Mouse (Mus musculus) midbrain, embryonic 13.5 days (tissue): ENCODE measurements around the gene Dcaf4. TPM values are rescaled to one million over a fixed set of nuclear protein-coding genes. Genes with fewer than 3 reads are reported as not detected.

Source experiments
- ATAC-seq: fragments of 200-750 bp; cut with Nextera tagmentation; 2 replicates; pipeline ENCODE4 v1.8.0; 2017; ENCODE audit warnings: mild to moderate bottlenecking, moderate TSS enrichment, moderate library complexity
- H3K27ac ChIP-seq: fragments of 300-500 bp; sonication (generic); 2 replicates; pipeline ENCODE4 v1.5.1; 2015; ENCODE audit warnings: inconsistent platforms, mild to moderate bottlenecking, moderate library complexity
- H3K27me3 ChIP-seq: fragments of 300-500 bp; sonication (generic); 2 replicates; pipeline ENCODE4 v1.6.1; 2015; ENCODE audit warnings: mild to moderate bottlenecking, inconsistent platforms
- H3K36me3 ChIP-seq: fragments of 300-500 bp; sonication (generic); 2 replicates; pipeline ENCODE4 v1.6.1; 2015; ENCODE audit warnings: mild to moderate bottlenecking, inconsistent platforms
- H3K4me1 ChIP-seq: fragments of 300-500 bp; sonication (generic); replicated peaks from 2 replicates; pipeline ENCODE4 v1.6.1; 2015; ENCODE audit warnings: inconsistent platforms
- H3K4me2 ChIP-seq: fragments of 300-500 bp; sonication (generic); replicated peaks from 2 replicates; pipeline ENCODE4 v1.6.1; 2015; ENCODE audit warnings: moderate library complexity, mild to moderate bottlenecking, inconsistent platforms
- H3K4me3 ChIP-seq: fragments of 300-500 bp; sonication (generic); replicated peaks from 2 replicates; pipeline ENCODE4 v1.5.1; 2015; ENCODE audit warnings: mild to moderate bottlenecking, inconsistent platforms
- H3K9ac ChIP-seq: fragments of 300-500 bp; sonication (generic); replicated peaks from 2 replicates; pipeline ENCODE4 v1.6.1; 2015; ENCODE audit warnings: mild to moderate bottlenecking, inconsistent platforms
- H3K9me3 ChIP-seq: fragments of 300-500 bp; sonication (generic); 2 replicates; pipeline ENCODE4 v1.6.1; 2016; ENCODE audit warnings: mild to moderate bottlenecking, inconsistent platforms
- WGBS: fragments of 180-500 bp; shearing (Covaris S2); methylation state at CpG from one replicate; pipeline ENCODE4 v1.1.7; 2015; 5-methylcytosine and 5-hydroxymethylcytosine counted together
- polyA plus RNA-seq: library from polyadenylated mRNA; unstranded; fragments of >200 nt; fragmentation: Nextera tagmentation; extraction: Ambion mirVana; gene quantifications from 2 replicates; pipeline ENCODE4 v1.2.1, GENCODE M21; 2015

The Dcaf4 gene
- polyA plus RNA-seq, 1 experiment from 2014 or later, result 39.0 TPM

DNA sequence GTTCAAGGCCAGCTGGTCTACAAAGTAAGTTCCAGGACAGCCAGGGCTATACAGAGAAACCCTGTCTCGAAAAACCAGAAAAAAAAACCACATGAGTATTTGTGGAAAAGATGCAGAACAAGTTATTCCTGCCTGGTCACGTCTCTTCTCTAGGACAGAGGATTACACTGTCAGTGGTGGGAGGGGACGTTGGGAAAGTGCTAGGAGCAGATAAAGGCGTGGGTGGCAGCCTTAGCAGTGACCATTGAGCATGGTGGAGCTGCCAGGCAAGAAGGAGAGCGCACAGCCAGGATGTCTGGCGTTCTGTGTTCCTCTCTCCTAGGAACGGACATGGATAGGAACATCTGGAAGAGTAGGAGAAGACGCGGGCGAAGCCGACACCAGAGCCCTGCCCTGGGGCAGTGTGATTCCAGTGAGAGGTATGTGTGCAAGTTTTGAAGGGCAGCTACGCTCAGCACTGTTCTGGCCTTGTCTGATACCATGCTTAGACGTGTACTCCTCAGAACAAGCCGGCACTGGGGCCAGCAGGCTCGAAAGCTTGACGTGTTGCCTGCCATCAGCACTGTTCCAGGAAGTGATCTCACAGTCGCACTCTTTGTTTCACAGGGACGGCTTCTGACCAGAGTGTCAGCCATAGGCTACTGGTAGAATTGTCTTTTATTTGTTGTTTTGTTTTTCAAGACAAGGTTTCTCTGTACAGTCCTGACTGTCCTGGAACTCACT lies 5.7 kb downstream of the Dcaf4 start:
- 87% methylated on average over 18 of the region's 18 CpGs for WGBS

DNA sequence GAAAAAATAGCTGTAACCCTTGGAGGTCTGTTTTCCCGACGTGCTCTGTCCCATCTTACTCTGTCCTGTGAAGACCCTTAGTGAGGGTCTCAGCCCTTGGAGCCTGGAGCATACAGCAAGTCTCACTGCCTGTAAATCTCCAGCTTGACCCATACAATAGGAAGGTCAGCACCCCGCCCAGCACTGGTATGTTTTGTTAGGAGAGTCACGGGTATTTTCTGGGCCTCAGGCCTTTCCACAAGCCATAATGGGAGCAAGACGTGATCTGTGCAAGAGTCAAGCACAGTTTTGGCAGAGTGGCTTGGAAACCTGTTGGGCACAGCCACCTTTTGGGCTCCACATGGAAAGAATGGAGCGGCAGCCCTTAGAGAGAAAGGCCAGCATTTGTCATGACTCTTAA lies 7.5 kb downstream of the Dcaf4 start:
- no peak for ATAC-seq
- H3K36me3 ChIP-seq, result peaks cover 38% of the 10 kb centered on the region
- H3K9ac ChIP-seq, result no peak overlapping the region
- H3K4me1 ChIP-seq, result peaks cover 4% of the 10 kb centered on the region
- H3K27me3 ChIP-seq, result no peaks in the 10 kb centered on the region
- no peak overlapping the region for H3K4me3 ChIP-seq
- H3K9me3 ChIP-seq, result no peaks in the 10 kb centered on the region
- H3K4me2 ChIP-seq, result no peak overlapping the region
- 73% methylated on average over 6 of the region's 6 CpGs for WGBS
- no peak overlapping the region for H3K27ac ChIP-seq

More for the DNA sequence above, 5.7 kb downstream of the Dcaf4 start:
- no peak for ATAC-seq
- H3K27me3 ChIP-seq, result no peaks in the 10 kb centered on the region
- H3K36me3 ChIP-seq, result peaks cover 24% of the 10 kb centered on the region
- H3K27ac ChIP-seq, result no peak overlapping the region
- no peak overlapping the region for H3K4me3 ChIP-seq
- no peaks in the 10 kb centered on the region for H3K9me3 ChIP-seq
- peaks cover 20% of the 10 kb centered on the region for H3K4me1 ChIP-seq
- no peak overlapping the region for H3K4me2 ChIP-seq
- no peak overlapping the region for H3K9ac ChIP-seq

GRCm38 (mm10) chr12:83528665-83529064 lies 8.4 kb downstream of the Dcaf4 start:
- Histone ChIP-seq H3K27me3 (no peaks in the 10 kb centered on the region), H3K9me3 (no peaks in the 10 kb centered on the region), H3K4me1 (no peaks in the 10 kb centered on the region; the same call in 1 of the 2 replicates), H3K4me3 (no peak overlapping the region), H3K9ac (no peak overlapping the region), H3K4me2 (no peak overlapping the region), H3K36me3 (peaks cover 44% of the 10 kb centered on the region), H3K27ac (no peak overlapping the region)
- 91% methylated on average over 5 of the region's 5 CpGs for WGBS
- no peak for ATAC-seq

DNA sequence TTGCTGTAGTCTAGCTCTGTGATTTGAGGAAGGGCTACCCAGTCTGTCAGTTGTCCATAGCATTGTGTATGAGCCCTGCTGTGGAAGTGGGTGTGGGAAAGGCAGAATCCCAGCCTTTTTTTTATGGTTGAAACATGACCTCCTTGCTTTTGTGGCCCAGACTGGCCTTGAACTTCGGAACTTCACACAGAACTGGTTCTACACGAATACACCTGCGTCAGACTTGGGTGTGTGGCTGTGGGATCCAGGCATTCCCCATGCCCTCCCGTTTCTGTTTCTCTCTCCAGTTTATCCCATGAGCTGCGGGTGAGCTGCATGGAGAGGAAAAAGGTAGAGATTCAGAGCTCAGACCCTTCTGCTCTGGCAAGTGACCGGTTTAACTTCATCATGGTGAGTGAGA lies 11.7 kb downstream of the Dcaf4 start:
- 94% methylated on average over 6 of the region's 6 CpGs for WGBS
- Histone ChIP-seq H3K4me3 (no peak overlapping the region), H3K27me3 (no peaks in the 10 kb centered on the region), H3K9ac (0 out of 2 replicates have a peak overlapping the region, but pooled peaks have one; percentile 20), H3K27ac (no peak overlapping the region), H3K9me3 (no peaks in the 10 kb centered on the region), H3K4me1 (peaks cover 10% of the 10 kb centered on the region), H3K4me2 (no peak overlapping the region), H3K36me3 (peaks cover 69% of the 10 kb centered on the region)
- ATAC-seq, result no peak

GRCm38 (mm10) chr12:83532966-83533365 lies 12.7 kb downstream of the Dcaf4 start:
- peaks cover 74% of the 10 kb centered on the region for H3K36me3 ChIP-seq

DNA sequence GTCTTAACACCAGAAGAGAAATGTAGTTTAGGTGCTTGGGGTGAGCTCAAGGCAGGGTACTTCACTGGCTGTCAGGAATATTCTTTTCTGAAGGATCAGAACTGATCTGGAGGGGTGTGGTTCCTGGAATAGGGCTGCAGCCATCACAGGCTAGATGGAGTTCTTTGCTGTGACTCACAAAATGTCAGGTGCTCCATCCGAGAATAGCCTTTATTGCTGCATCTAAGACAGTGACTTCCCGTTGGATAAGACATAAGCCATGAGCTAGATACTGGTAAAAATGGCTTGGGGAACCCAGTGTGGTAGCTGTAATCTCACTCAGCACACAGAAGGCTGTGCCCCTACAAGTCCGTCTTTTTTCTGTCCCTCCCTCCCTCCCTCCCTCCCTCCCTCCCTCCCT lies 13.9 kb downstream of the Dcaf4 start:
- no peak overlapping the region for H3K4me2 ChIP-seq
- ATAC-seq, result no peak
- peaks cover 10% of the 10 kb centered on the region for H3K4me1 ChIP-seq
- H3K36me3 ChIP-seq, result peaks cover 75% of the 10 kb centered on the region
- H3K9me3 ChIP-seq, result no peaks in the 10 kb centered on the region
- H3K9ac ChIP-seq, result no peak overlapping the region
- H3K27me3 ChIP-seq, result no peaks in the 10 kb centered on the region
- H3K27ac ChIP-seq, result no peak overlapping the region
- H3K4me3 ChIP-seq, result no peak overlapping the region
- 80% methylated on average over 3 of the region's 3 CpGs for WGBS

More at GRCm38 (mm10) chr12:83532966-83533365, 12.7 kb downstream of the Dcaf4 start:
- no peak for ATAC-seq
- Histone ChIP-seq H3K9ac (no peak overlapping the region), H3K27me3 (no peaks in the 10 kb centered on the region), H3K4me1 (peaks cover 10% of the 10 kb centered on the region), H3K27ac (no peak overlapping the region), H3K9me3 (no peaks in the 10 kb centered on the region), H3K4me2 (no peak overlapping the region), H3K4me3 (no peak overlapping the region)
- 96% methylated on average over 3 of the region's 3 CpGs for WGBS

DNA sequence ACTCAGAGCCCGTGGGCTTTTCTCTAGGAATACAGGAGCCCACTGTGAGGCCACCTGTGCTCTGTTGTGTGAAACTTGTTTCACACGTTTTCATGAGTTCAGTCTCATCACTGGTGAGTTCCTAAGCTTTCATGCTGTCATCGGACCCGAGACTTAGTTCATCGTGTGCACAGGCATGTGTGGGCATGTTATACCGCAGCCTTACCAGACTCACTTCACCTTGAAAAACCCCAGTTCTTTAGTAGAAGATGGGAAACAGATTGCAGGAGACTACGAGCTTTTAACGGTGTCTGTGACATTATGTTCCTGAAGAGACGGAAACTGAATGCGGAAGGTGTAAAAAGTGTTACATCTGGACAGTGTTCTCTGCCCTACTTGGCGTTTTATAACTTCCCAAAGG lies 15.2 kb downstream of the Dcaf4 start:
- Histone ChIP-seq H3K9ac (no peak overlapping the region), H3K4me2 (no peak overlapping the region), H3K36me3 (peaks cover 82% of the 10 kb centered on the region), H3K27ac (no peak overlapping the region), H3K4me1 (peaks cover 10% of the 10 kb centered on the region), H3K27me3 (no peaks in the 10 kb centered on the region), H3K9me3 (no peaks in the 10 kb centered on the region), H3K4me3 (no peak overlapping the region)
- WGBS, result 92% methylated on average over 11 of the region's 11 CpGs
- ATAC-seq, result no peak

- H3K9me3 ChIP-seq, result no peaks in the 10 kb centered on the region
- H3K36me3 ChIP-seq, result peaks cover 83% of the 10 kb centered on the region
- 49% methylated on average over 9 of the region's 9 CpGs for WGBS
- ATAC-seq, result peak; percentile 61
- no peak overlapping the region for H3K4me2 ChIP-seq
- no peak overlapping the region for H3K27ac ChIP-seq
- peaks cover 10% of the 10 kb centered on the region for H3K4me1 ChIP-seq
- H3K9ac ChIP-seq, result no peak overlapping the region
- no peak overlapping the region for H3K4me3 ChIP-seq
- H3K27me3 ChIP-seq, result no peaks in the 10 kb centered on the region
These were observed 15.8 kb downstream of the Dcaf4 start for GRCm38 (mm10) chr12:83536039-83536438.

DNA sequence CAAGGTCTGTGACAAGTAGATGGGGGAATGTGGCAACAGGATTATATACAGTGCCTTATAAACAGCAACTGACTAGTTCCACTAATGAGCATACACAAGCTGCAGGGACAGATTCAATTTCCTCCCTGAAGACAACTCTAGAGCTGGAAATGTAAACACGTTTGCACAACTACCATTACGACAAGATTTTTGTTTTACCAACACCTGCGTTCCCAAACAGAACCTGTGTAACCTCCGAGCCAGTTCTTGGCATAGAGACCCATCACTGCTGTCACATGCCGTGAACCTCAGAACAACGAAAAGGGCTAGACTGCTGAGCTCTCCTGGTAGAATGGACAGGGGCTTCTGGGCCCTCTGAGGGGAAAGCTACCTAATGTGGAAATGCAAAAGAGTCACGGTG lies 23.7 kb downstream of the Dcaf4 start:
- H3K27ac ChIP-seq, result no peak overlapping the region
- WGBS, result 90% methylated on average over 7 of the region's 7 CpGs
- no peak overlapping the region for H3K4me2 ChIP-seq
- H3K4me3 ChIP-seq, result no peak overlapping the region
- no peaks in the 10 kb centered on the region for H3K4me1 ChIP-seq
- no peaks in the 10 kb centered on the region for H3K9me3 ChIP-seq
- no peak for ATAC-seq
- no peaks in the 10 kb centered on the region for H3K27me3 ChIP-seq
- no peak overlapping the region for H3K9ac ChIP-seq
- H3K36me3 ChIP-seq, result peaks cover 75% of the 10 kb centered on the region

GRCm38 (mm10) chr12:83544791-83545190 lies 24.5 kb downstream of the Dcaf4 start:
- no peaks in the 10 kb centered on the region for H3K4me1 ChIP-seq
- no peaks in the 10 kb centered on the region for H3K27me3 ChIP-seq
- no peak overlapping the region for H3K9ac ChIP-seq
- no peak overlapping the region for H3K4me2 ChIP-seq
- H3K9me3 ChIP-seq, result no peaks in the 10 kb centered on the region
- ATAC-seq, result no peak
- no peak overlapping the region for H3K27ac ChIP-seq
- H3K36me3 ChIP-seq, result peaks cover 75% of the 10 kb centered on the region
- H3K4me3 ChIP-seq, result no peak overlapping the region

DNA sequence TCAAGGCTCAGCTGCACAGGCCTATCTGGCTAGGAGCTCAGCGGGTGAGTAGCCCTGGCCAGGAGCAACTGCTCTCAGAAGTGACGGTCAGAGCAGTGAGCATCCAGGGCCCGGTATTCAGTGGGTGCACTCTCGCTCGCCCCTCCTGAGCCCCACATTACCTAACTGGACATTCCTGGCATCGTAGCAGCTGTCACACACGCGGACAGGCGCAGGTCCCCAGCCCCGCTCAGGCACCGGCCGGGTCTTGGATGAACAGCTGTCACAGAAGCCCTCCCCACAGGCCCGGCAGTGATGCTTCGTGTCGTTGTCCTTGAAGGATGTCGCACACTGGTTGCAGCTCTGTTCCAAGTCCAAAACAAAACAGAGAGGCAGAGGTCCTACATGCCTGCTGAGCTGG lies 31.0 kb downstream of the Dcaf4 start:
- H3K4me2 ChIP-seq, result no peak overlapping the region
- no peak overlapping the region for H3K27ac ChIP-seq
- H3K36me3 ChIP-seq, result peaks cover 95% of the 10 kb centered on the region
- no peaks in the 10 kb centered on the region for H3K27me3 ChIP-seq
- H3K9me3 ChIP-seq, result no peaks in the 10 kb centered on the region
- H3K4me1 ChIP-seq, result no peaks in the 10 kb centered on the region
- H3K4me3 ChIP-seq, result no peak overlapping the region
- WGBS, result 94% methylated on average over 16 of the region's 16 CpGs
- H3K9ac ChIP-seq, result no peak overlapping the region
- no peak for ATAC-seq

DNA sequence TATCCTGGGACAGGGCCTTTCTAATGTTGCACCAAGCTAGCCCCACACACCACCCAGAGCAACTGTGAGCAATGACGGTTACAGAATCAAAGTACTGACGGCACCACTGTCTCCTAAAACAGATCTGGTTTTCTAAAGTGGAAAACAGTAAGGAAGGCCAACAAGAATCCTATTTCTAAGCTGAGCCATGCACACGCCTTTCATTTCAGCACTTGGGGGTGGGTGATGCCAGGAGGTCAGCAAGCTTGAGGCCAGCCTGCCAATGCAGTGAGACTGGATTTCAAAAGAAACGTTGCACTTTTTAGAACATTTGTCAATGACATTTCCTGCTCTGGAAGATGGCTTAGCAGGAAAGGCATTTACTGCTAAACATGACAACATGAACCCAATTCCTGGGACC lies 33.5 kb downstream of the Dcaf4 start:
- Histone ChIP-seq H3K36me3 (peaks cover 97% of the 10 kb centered on the region), H3K9me3 (no peaks in the 10 kb centered on the region), H3K27me3 (no peaks in the 10 kb centered on the region), H3K27ac (no peak overlapping the region), H3K4me2 (no peak overlapping the region), H3K4me1 (no peaks in the 10 kb centered on the region), H3K9ac (no peak overlapping the region), H3K4me3 (no peak overlapping the region)
- 88% methylated on average over 4 of the region's 4 CpGs for WGBS
- ATAC-seq, result no peak

DNA sequence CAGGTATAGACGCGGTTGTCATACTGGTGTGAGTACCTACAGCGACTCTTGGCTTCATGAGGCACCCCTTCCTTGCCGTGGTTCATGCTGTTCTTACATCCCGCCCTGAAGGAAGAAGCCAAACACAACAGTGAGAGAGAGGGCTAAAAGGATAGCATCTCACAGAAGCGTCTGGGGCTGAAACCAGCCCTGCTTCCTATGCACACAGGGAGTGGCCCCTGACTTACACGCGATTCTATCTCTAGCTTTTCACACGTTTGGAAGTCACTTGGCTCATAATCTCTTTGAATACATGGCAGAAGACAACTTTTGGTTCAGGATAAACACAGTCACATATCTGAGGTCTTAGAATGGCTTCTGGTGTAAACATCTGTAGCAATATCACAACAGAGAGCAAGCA lies 35.3 kb downstream of the Dcaf4 start:
- Histone ChIP-seq H3K27me3 (no peaks in the 10 kb centered on the region), H3K4me3 (no peak overlapping the region), H3K4me1 (no peaks in the 10 kb centered on the region), H3K36me3 (peaks cover 88% of the 10 kb centered on the region), H3K9me3 (no peaks in the 10 kb centered on the region), H3K4me2 (no peak overlapping the region), H3K27ac (no peak overlapping the region), H3K9ac (no peak overlapping the region)
- ATAC-seq, result no peak
- WGBS, result 66% methylated on average over 9 of the region's 9 CpGs
